Comparison of ENCODE assay signal across 12 mouse cellular contexts in genomic region chr1:92347656-92348055, GRCm38 (mm10).
DNase-seq lines count a peak whose midpoint lies in the region; ATAC-seq and TF ChIP-seq lines count a peak whose summit lies in the region.
"Had no signal": no experiment of that assay in that cellular context is flagged by ENCODE, and none has a peak within 500 bp of the region (broad histone marks: within the 10 kb centered on the region; RNA-seq: fewer than 3 reads in every experiment).

No protein-coding gene starts in this region.

- TF ChIP-seq CTCF in E14TG2a.4 (conservative IDR thresholded peaks at IDR 0.05; ENCODE audit: low read length) (no peak), ES-Bruce4 (IDR thresholded peaks at IDR 0.05; ENCODE audit: low read depth, low read length) (no peak)

- 66% methylated on average over 9 of the region's 9 CpGs for WGBS in embryonic facial prominence, embryonic 13.5 days
- whole genome bisulfite sequencing in embryonic facial prominence, embryonic 10.5 days, result 70% methylated on average over 9 of the region's 9 CpGs

- no peaks in the 10 kb centered on the region for H3K9me3 ChIP-seq in embryonic facial prominence, embryonic 13.5 days
- peaks cover 4% of the 10 kb centered on the region; the same call in 1 of the 2 replicates for H3K9me3 ChIP-seq in embryonic facial prominence, embryonic 10.5 days
- H3K9me3 ChIP-seq in E14TG2a.4 (ENCODE audit: low read length), result no peaks in the 10 kb centered on the region
- H3K9me3 ChIP-seq in ES-Bruce4 (replicated peaks; ENCODE audit: control insufficient read depth, insufficient read depth, low read length, poor library complexity, severe bottlenecking), result no peaks in the 10 kb centered on the region
- no peaks in the 10 kb centered on the region for H3K9me3 ChIP-seq in ES-E14 (ENCODE audit: control insufficient read depth, insufficient read depth, low read depth, low read length)

- no peak for TF ChIP-seq POLR2A in ES-Bruce4 (IDR thresholded peaks at IDR 0.05; ENCODE audit: insufficient read depth, low read length)

- no peaks in the 10 kb centered on the region for H3K27me3 ChIP-seq in embryonic facial prominence, embryonic 13.5 days
- no peaks in the 10 kb centered on the region for H3K27me3 ChIP-seq in embryonic facial prominence, embryonic 10.5 days (replicated peaks; ENCODE audit: low read depth, poor library complexity, severe bottlenecking)
- H3K27me3 ChIP-seq in E14TG2a.4 (ENCODE audit: insufficient read depth, low read length) (no peaks in the 10 kb centered on the region), ES-Bruce4 (ENCODE audit: control insufficient read depth, insufficient read depth, low read length, poor library complexity, severe bottlenecking) (no peaks in the 10 kb centered on the region)
- H3K27me3 ChIP-seq: forebrain, embryonic 13.5 days had no signal

- ATAC-seq in embryonic facial prominence, embryonic 13.5 days (ENCODE audit: insufficient number of reproducible peaks, insufficient read depth, low FRiP score, low TSS enrichment, low read depth), result no peak
- ATAC-seq: activated CD4-positive, CD25-positive, alpha-beta regulatory T cell, adult 4 months; forebrain, embryonic 13.5 days; forebrain, embryonic 16.5 days had no signal

- TF ChIP-seq EP300 in ES-Bruce4 (IDR thresholded peaks at IDR 0.05; ENCODE audit: insufficient read depth, low read depth, low read length), result no peak

- in situ Hi-C loops in ES-E14 (cut with MboI; ENCODE audit: low sequenced_read_pairs in 2 of 2, unreplicated experiment in 2 of 2), result no loop called here

- H3K4me1 ChIP-seq in embryonic facial prominence, embryonic 13.5 days, result peaks cover 8% of the 10 kb centered on the region
- peaks cover 15% of the 10 kb centered on the region for H3K4me1 ChIP-seq in embryonic facial prominence, embryonic 10.5 days
- H3K4me1 ChIP-seq in E14TG2a.4 (replicated peaks; ENCODE audit: low read depth, low read length) (peaks cover 53% of the 10 kb centered on the region), ES-Bruce4 (ENCODE audit: control insufficient read depth, insufficient read depth, low read length) (peaks cover 3% of the 10 kb centered on the region), ES-E14 (ENCODE audit: control insufficient read depth in 2 of 2, insufficient read depth in 2 of 2, low read length in 2 of 2, poor library complexity in 1 of 2) (peaks cover 6 to 18% of the 10 kb centered on the region in 2 experiments; a peak in 2 of 4 replicates)
- H3K4me1 ChIP-seq: forebrain, embryonic 13.5 days had no signal

- H3K27ac ChIP-seq in embryonic facial prominence, embryonic 13.5 days, result peak overlapping the region; percentile 66
- no peak overlapping the region for H3K27ac ChIP-seq in embryonic facial prominence, embryonic 10.5 days (replicated peaks)
- H3K27ac ChIP-seq in ES-Bruce4 (ENCODE audit: insufficient read depth, low read length), result peak overlapping the region; percentile 28; the same call in 1 of the 2 replicates
- peak overlapping the region; percentile 16; the same call in 1 of the 2 replicates for H3K27ac ChIP-seq in ES-E14 (ENCODE audit: insufficient read depth, low read depth, low read length, poor library complexity, severe bottlenecking)
- H3K27ac ChIP-seq: forebrain, embryonic 13.5 days had no signal

- H3K4me2 ChIP-seq in embryonic facial prominence, embryonic 13.5 days, result no peak overlapping the region
- H3K4me2 ChIP-seq: forebrain, embryonic 13.5 days had no signal

- no peak overlapping the region for H3K4me3 ChIP-seq in embryonic facial prominence, embryonic 13.5 days
- H3K4me3 ChIP-seq in embryonic facial prominence, embryonic 10.5 days, result no peak overlapping the region
- H3K4me3 ChIP-seq in E14TG2a.4 (replicated peaks; ENCODE audit: low read length) (peak overlapping the region; percentile 68), ES-Bruce4 (ENCODE audit: low read depth, low read length) (no peak overlapping the region), ES-E14 (ENCODE audit: insufficient read depth in 1 of 2, low read depth in 1 of 2, low read length in 2 of 2, poor library complexity in 1 of 2, severe bottlenecking in 1 of 2) (no peak overlapping the region)
- H3K4me3 ChIP-seq: forebrain, embryonic 13.5 days had no signal

- no peak for DNase-seq in embryonic facial prominence, embryonic 10.5 days (ENCODE audit: low spot score)
- no peak for DNase-seq in ES-E14 (ENCODE audit: low read depth, low spot score)
- DNase-seq in frontal cortex, postnatal 14 days (ENCODE audit: low spot score in 2 of 2), result no peak
- DNase-seq in thymus, postnatal 10 days (ENCODE audit: low spot score in 2 of 2), result no peak
- DNase-seq in thymus, postnatal 4 days, result no peak
- DNase-seq: cerebellum, adult 11-12 months had no signal

- H3K36me3 ChIP-seq in embryonic facial prominence, embryonic 13.5 days, result no peaks in the 10 kb centered on the region
- no peaks in the 10 kb centered on the region for H3K36me3 ChIP-seq in embryonic facial prominence, embryonic 10.5 days (replicated peaks)
- H3K36me3 ChIP-seq in E14TG2a.4 (ENCODE audit: insufficient read depth, low read length), result 0 out of 2 replicates have a peak, but pooled peaks cover 4% of the 10 kb centered on the region
- no peaks in the 10 kb centered on the region for H3K36me3 ChIP-seq in ES-Bruce4 (ENCODE audit: control insufficient read depth, insufficient read depth, low read length, poor library complexity, severe bottlenecking)
- H3K36me3 ChIP-seq in ES-E14 (ENCODE audit: control insufficient read depth, insufficient read depth, low read length, poor library complexity, severe bottlenecking), result no peaks in the 10 kb centered on the region; the same call in 1 of the 2 replicates

- H3K9ac ChIP-seq in embryonic facial prominence, embryonic 13.5 days, result no peak overlapping the region
- H3K9ac ChIP-seq in ES-Bruce4 (ENCODE audit: low read depth, poor library complexity, severe bottlenecking) (no peak overlapping the region), ES-E14 (ENCODE audit: insufficient read depth, low read depth, low read length, poor library complexity, severe bottlenecking) (no peak overlapping the region)
- H3K9ac ChIP-seq: forebrain, embryonic 13.5 days had no signal

TF ChIP-seq in ES-E14, 5 proteins besides CTCF, POLR2A, EP300 and RAD21:
- TF ChIP-seq HCFC1 (IDR thresholded peaks at IDR 0.05; ENCODE audit: borderline replicate concordance, insufficient read depth, low read length) (no peak), CHD2 (IDR thresholded peaks at IDR 0.05; ENCODE audit: low read depth, low read length) (no peak), ZNF384 (IDR thresholded peaks at IDR 0.05; ENCODE audit: low read depth, low read length) (no peak), MAFK (IDR thresholded peaks at IDR 0.05; ENCODE audit: insufficient read depth, low read depth, low read length) (no peak), ZC3H11A (IDR thresholded peaks at IDR 0.05; ENCODE audit: borderline replicate concordance, low read depth, low read length) (no peak)
